Mouse (Mus musculus): Measurements from ENCODE around the gene Slc39a1. TPM values are rescaled to one million over a fixed set of nuclear protein-coding genes. Genes with fewer than 3 reads are reported as not detected.
"Not testable (repeated sequence)": the region's sequence is repeated elsewhere in the genome, so short reads cannot be mapped to it uniquely, and the experiment has no call there.

Gene Slc39a1
- total RNA-seq, 2 experiments from 2014 or later, result 114 to 118 TPM

- DNase-seq, result no peak
These were observed 6.7 kb upstream of the Slc39a1 start for GRCm38 (mm10) chr3:90241251-90241650.

GRCm38 (mm10) chr3:90241669-90242358 lies 6.2 kb upstream of the Slc39a1 start:
- DNase-seq, result no peak

DNA sequence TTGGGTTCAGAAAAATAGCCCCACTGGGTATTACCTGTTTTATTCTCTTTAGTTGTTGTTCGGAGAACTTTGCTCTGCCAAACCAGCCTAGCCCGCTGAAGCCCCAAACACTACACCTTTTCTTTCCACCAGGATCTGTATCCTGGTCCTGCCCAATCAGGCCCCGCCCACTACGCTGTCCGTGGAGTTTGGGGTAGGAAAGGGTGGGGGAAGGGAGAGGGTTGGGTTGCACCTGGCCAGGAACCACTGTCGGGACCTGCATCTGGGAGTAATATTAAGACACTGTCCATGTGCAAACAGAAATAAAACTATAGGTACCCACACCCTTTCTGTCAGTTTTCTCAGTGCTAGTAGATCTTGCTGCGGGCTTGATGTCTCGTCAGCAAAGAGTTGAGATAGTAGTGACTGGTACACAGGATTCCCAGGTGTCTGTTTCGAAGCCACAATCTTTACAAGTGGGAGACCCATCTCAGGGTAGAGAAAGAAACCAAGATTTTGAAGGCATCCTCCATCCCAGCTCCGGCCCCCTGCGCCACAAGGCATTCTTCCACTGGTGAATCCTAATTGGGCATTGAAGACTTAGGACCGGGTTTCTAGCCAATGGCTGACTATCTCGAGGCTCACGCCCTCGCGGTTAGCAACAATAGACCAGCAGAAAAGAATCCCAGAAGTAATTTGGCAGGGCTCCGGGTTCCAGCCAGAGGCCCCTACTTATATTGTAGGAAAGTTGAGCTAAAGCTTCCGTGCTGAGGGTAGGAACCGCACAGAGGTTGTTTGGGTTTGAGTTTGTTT lies 4.8 kb upstream of the Slc39a1 start, which contains the start of gene Creb3l4:
Gene Creb3l4 (minus strand): TSS at position 529 of the 792 bp plus-strand sequence.
- peak; percentile 60 for DNase-seq

GRCm38 (mm10) chr3:90245406-90245805 lies 2.6 kb upstream of the Slc39a1 start:
- DNase-seq, result no peak

DNA sequence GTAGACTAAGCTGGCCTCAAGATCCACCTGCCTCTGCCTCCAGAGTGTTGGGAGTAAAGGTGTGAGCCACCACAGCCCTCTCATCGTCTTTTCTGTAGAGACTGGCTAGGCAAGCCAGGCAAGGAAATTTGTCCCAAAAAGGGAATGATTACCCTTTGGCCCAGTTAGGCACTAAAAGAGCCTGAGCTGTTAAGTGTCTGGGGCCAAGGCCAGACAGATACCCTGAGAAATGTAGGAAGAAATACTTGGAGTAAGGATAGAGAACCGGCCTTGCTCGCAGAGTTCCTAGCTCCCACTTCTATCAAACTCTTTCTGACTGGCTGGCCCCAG lies 377 bp upstream of the Slc39a1 start:
- no peak for DNase-seq

- DNase-seq, result peak; percentile 56
These were observed 751 bp downstream of the Slc39a1 start for GRCm38 (mm10) chr3:90248746-90249100.

DNA sequence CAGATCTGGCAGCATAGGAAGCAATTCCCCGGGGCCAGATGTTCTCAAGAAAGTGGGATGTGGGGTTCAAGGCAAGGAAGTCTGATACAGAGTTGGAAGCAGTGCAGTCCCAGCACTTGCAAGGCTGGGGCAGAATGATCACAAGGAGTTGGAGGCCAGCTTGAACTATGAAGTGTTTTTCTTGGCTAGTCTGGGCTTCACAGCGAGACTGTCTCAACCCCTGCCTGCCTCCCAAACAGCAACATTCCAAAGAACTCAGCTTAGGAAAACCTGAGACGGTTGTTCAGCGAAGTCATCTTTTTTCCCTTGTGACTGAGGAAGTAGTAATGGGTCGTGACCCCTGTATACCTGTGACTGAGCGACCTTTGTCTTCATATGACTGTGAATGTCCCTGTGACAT lies 2.8 kb downstream of the Slc39a1 start:
- DNase-seq, result no peak

- not testable (repeated sequence) for DNase-seq
These were observed 3.8 kb downstream of the Slc39a1 start for GRCm38 (mm10) chr3:90251731-90252226.

DNA sequence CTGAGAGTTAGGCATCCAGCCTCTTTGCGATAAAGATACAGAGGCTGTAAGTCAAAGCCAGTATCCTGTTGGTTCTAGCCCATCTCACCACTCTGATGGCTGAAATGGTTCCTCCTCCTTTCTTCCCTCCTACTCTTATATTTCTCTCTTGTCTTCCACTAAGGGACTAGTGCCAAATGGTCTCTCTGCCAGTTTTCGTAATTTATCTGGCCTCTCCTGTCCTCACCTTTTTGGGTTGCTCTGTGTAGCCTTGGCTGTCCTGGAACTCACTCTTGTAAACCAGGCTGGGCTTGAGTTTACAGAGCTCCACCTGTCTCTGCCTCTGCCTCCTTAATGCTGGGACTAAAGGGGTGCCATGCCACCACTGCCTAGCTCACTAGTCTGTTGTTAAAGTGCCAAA lies 4.7 kb downstream of the Slc39a1 start:
- not testable (repeated sequence) for DNase-seq

GRCm38 (mm10) chr3:90253174-90253573 lies 5.2 kb downstream of the Slc39a1 start:
- DNase-seq, result not testable (repeated sequence)

GRCm38 (mm10) chr3:90253653-90254418 lies 5.9 kb downstream of the Slc39a1 start, which contains the start of gene Crtc2:
Gene Crtc2, plus strand, starts transcription at chr3:90254163.
- DNase-seq, result peak; percentile 95

DNA sequence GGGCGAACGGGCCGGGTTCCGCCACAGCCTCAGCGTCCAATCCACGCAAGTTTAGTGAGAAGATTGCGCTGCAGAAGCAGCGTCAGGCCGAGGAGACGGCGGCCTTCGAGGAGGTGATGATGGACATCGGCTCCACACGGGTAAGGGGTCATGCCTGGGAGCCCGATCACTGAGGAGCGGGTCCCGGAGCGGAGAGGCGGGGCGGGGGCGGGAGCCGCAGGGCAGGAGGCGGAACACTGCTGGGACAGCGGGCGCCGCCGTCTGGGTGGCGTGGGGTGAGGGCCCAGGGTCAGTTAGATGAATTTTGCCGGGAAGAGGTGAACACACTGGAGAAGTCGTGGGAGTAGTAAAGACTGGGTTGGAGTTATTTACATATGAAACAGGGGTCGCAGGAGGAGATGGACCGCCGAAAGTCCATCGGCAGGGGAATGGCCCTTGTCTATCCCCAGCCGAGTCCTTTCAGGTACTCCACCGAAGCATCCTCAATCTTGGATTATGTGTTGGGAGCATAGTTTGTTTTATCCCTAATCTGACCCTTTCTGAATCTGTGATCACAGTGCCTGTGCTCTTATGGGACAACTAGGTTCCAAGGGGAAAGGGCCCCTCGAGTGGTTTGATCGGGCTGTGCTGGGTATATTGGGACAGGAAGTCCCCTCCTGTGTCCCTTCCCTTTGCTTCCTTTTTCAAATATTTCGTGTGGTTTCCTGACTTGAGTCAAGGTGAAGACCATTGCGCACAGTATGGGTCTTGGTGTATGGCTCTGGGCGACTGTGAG lies 6.6 kb downstream of the Slc39a1 start:
- DNase-seq, result peak; percentile 77

GRCm38 (mm10) chr3:90255194-90255565 lies 7.2 kb downstream of the Slc39a1 start:
- DNase-seq, result no peak

GRCm38 (mm10) chr3:90255784-90256353 lies 7.9 kb downstream of the Slc39a1 start:
- no peak for DNase-seq

DNA sequence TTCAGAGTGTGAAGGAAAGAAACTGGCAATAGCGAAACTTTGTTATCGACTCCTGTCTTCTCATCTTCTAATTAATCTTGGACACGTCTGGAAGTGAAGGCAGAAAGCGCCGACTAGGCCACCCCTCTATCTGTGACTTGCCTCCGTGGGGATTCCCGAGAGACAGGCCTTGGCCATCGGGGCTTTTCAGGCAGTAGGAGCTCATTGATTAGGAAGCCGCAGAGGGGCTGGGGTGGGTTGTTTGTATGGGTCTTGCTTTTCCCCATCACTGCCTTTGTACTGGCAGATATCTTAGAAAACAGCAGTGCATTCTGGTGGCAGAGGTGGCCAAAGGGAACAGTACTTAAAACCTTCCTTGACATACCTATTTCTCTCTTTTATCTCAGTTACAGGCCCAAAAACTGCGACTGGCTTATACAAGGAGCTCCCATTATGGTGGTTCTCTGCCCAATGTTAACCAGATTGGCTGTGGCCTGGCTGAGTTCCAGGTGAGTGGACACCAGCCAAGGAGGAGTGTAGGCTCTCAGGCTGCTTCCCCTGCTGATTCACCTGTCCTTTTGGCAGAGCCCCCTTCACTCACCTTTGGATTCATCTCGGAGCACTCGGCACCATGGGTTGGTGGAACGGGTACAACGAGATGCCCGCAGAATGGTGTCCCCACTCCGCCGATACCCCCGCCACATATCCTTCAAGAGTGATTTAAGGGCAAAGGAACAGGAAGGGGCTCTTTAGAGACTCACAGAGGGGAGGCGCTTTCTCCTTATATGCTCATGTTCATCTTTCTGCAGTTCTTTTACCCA lies 9.0 kb downstream of the Slc39a1 start:
- DNase-seq, result peak; percentile 66

GRCm38 (mm10) chr3:90258521-90258920 lies 10.5 kb downstream of the Slc39a1 start:
- DNase-seq, result no peak

- no peak for DNase-seq
These were observed 15.3 kb downstream of the Slc39a1 start for GRCm38 (mm10) chr3:90263121-90263771.

GRCm38 (mm10) chr3:90264687-90265033 lies 16.7 kb downstream of the Slc39a1 start:
- DNase-seq, result no peak

DNA sequence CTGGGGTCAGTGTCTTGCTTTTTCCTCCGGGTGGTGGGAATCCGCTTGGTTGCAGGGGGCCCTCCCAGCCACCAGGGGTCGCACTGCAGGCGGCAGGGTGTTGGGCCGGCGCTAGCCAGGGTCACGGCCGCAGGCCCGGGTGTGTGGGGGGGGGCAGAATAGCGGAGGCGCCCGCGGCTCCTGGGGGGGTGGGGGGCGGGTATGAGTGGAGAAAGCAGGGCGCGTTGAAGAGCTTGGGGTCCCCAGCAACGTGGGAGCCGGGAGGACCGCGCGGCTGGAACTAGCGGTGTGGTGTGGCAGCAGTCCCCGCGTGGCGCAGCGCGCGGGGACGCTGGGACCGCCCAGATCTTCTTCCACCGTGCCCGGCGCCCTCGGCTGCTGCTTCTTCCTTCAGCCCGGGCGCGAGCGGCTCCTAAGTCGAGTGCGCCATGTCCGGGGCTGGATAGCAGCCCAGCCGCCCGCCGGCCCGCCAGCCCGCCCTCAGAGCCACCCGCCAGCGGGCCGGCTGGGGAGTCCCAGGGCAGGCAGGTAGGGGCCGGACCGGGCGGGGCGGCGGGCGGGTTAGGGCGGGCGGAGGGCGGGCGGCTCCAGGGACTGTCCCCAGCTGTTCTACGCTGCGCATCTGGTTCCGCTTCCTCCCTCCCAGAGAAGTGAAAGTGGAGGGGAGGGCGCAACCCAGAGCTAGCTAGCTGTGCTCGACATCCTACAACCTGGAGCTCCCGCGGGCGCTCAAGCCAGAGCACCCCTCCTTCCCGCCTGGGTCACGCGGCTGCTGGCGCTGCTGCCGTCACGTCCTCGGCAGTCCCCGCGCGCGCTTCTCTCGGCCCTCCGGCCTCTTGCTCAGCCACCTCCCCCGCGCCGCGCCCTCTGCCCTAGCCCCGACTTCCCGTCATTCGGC lies 17.3 kb downstream of the Slc39a1 start, which contains the start of gene Dennd4b:
Gene Dennd4b (plus strand): TSS at position 152 of the 898 bp plus-strand sequence.
- peak; percentile 97 for DNase-seq

All from adrenal gland, postnatal 10 days (tissue).